Mouse (Mus musculus) kidney, postnatal 25 days (tissue): Measurements from ENCODE around the gene Mmd2.

Source experiments
- DNase-seq, 2 experiments: peaks; one replicate each; pipeline ENCODE4 v3.0.0; 2021; ENCODE audit warnings: mixed read lengths in 2 of 2

Gene Mmd2

GRCm38 (mm10) chr5:142608259-142608988, at the start of gene Mmd2:
Mmd2 (minus strand) TSS chr5:142608800.
- DNase-seq, result no peak

GRCm38 (mm10) chr5:142652266-142652665, 43.7 kb upstream of the Mmd2 start:
- DNase-seq, result peak; percentile 21 to 63

DNA sequence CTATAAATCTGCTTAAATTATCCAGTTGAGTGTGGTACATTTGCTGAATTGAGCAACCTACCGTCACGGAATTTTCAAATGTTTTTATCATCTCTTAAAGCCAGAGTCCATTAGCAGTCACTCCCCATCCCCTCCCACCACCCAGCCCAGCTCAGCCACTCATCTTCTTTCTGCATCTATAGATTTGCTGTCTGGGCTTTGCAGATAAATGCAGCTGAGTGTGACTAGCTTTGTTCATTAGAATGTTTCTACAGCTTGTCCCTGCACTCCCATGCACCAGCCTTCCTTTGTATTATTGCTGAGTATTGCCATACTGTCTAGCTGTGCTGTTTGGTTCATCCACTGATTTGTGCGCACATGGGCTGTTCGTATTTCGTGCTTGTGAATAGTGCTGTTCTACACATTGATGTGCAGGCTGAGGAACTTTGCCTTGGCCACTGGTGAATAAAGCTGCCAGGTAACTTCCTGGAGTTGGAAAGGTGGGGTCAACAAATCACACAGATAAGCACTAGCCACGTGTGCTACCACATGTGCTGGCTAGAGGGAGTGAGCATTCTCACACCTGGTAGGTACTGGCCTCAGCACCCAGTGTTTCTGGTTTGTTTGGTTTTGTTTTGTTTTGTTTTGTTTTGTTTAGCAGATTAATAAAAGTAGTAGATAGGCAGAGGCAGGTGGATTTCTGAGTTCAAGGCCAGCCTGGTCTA, 42.3 kb upstream of the Mmd2 start:
- no peak for DNase-seq

- DNase-seq, result no peak
Observed at GRCm38 (mm10) chr5:142650390-142650789, 41.8 kb upstream of the Mmd2 start.

- DNase-seq, result peak; percentile 10 to 63
Observed at GRCm38 (mm10) chr5:142649460-142650050, 41.0 kb upstream of the Mmd2 start.

- DNase-seq, result no peak
Observed at GRCm38 (mm10) chr5:142648162-142648561, 39.6 kb upstream of the Mmd2 start.

DNA sequence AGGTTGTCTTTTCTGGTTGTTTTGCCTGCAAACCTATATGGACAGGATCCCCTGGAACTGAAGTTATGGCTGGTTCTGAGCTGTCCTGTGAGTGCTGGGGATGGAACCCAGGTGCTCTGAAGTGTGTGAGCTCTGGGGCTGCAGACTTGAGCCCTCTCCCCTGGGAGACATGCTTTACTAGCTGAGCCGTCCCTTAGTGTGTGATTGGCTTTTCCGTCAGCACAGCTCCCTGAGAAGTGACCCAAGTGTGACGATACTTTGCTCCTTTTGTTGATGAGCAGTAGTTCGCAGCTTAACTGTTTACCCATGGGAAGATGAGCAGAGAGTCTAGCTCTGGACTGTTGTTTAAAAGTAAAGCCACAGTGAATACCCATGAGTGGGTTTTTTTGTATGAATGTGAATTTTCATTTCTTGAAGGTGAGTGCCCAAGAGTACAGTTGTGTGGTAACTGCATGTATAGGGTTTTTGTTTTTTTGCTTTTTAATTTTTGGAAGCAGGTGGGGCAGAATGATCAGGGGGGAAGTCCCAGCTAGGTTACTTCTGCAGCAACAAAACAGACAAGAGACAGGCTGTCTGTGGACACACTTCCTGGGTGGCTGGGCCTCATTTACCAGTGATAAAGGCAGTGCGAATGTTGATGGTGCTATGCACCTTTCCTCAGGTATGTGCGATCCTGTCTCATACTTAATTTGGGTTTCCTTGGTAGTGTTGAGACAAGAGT, 32.9 kb upstream of the Mmd2 start:
- DNase-seq, result peak; percentile 36 to 58

- peak; percentile 74 to 92 for DNase-seq
Observed at GRCm38 (mm10) chr5:142640088-142640487, 31.5 kb upstream of the Mmd2 start.

DNA sequence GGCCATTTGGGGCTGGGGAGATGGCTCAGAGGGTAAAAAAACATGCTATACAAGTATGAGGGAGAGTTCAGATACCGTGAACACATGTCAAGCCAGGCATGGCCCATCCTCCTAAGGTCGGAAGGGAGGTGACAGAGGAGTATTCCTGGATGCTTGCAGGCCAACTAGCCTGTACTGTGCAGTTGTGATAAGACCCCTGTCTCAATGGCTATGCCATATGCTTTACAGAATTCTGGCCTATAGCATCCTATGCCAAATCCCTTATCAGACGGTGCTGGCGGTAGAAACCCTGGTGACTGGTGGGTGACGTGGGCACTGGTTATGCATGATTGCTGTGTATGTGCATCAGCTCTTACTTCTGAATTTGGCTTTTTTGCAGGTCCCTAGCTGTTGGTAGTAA, 29.2 kb upstream of the Mmd2 start:
- DNase-seq, result no peak

DNA sequence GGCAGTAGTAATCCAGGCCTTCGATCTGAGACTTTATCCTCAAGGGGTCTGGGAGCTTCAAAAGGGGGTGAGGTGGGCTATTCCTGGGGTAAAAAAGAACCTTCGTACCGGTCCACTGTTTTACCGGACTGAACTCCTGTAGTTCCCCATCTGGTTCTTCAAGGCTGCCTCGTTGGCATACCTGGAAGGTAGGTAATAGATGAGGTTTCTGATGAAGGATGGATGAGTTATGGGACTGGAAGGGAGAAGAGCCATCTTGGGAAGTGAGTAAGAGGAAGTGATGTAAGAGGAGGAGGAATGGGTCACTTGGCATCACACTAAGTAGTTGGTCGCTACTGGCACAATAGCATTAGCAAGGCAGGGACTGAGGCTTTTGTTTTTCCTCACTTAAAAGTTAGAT, 21.6 kb upstream of the Mmd2 start:
- no peak for DNase-seq

DNA sequence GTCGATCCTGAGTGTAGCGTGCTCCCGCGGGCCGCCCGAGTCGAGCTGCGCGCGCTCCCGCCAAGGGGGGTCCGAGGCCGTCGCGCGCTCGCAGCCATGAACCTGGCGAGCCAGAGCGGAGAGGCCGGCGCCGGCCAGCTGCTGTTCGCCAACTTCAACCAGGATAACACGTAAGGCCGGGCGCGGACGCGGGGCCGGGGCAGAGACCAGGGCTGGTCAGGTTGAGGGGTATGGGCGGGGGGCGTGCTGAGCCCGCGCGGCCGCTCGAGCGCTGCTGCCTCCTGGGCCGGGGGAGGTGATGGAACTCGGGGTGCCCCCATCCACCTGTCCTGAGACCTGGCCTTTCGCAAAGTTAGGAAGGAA, 21.0 kb upstream of the Mmd2 start:
- DNase-seq, result no peak

- DNase-seq, result peak; percentile 98
Observed at GRCm38 (mm10) chr5:142628726-142629662, 20.4 kb upstream of the Mmd2 start.

GRCm38 (mm10) chr5:142627398-142627797, 18.8 kb upstream of the Mmd2 start, which contains the start of gene Wipi2:
Wipi2 (plus strand) TSS chr5:142627698.
- DNase-seq, result no peak

DNA sequence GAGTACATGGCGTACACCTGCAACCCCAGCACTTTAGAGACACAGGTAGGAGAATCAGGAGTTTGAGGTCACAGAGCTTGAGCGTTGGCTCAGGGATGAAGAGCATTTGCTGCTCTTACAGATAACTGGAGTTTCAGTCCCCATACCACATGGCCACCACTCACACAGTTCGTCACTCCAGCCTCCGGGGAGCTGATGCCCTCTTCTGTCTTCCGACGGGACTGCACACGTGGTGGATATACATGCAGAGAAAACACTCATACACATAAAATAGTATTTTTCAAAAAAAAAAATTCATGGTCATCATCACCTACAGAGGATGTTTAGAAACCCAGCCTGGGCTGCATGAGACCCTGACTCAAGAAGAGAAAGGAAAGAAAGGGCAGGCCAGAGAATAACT, 14.5 kb upstream of the Mmd2 start:
- no peak for DNase-seq

DNA sequence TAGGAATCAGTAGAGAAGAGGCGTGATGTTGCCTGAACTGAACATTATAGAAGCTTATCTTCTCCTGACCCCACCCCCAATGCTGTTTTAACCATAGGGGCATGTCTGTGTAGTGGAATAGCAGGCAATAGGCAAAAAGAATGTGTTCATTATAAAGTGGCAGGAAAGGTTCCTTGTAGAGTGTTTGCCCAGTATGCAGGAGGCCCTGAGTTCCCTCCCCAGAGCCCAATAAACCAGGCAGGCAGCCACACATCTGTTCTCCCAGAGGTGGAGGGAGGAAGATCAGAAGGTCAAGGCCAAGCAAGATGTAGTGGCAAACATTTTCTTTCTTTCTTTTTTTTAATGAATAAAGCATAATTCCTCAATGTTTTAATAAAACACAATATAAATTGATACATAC, 13.5 kb upstream of the Mmd2 start:
- DNase-seq, result no peak

GRCm38 (mm10) chr5:142621421-142621820, 12.8 kb upstream of the Mmd2 start:
- peak; percentile 24 to 68 for DNase-seq

- DNase-seq, result peak; percentile 62 to 70
Observed at GRCm38 (mm10) chr5:142619866-142620265, 11.3 kb upstream of the Mmd2 start.

DNA sequence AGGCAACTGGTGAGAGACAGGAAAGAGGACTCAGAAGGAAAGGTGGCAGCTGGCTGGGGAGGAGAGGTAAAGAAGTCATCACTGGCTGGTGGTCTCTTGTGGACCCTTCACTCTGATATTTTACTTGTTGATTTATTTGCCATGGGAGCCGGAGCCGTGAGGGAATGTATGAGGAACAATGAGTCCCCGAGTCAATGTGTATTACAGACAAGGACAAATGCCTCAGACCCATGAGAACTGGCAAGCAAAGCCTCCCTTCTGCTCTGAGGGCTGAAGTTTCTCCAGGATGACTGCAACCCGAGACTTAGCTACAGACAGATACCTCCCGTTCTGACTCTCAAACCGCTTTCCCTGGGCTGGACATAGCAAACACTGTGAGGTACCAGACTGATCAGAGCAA, 7.7 kb upstream of the Mmd2 start:
- DNase-seq, result no peak

DNA sequence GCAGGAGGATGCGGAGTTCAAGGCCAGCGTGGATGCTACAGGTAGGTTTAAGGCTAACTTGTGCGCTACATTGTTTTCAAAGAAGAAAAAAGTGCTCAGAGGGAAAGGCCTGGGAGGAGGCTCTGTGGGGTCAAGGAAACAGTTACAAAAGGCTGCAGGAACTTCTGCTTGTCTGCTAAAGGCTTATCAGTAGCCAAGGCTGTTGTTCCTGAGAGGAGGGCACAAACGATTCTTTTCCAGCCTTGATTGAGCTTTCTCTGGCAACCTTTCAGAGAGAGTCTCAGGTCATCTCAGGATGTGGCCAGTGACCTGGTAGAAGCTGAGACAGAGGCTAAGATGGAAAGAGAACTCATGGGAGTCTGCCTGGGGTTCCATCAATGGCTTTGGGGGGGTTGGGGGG, 7.0 kb upstream of the Mmd2 start:
- no peak for DNase-seq

DNA sequence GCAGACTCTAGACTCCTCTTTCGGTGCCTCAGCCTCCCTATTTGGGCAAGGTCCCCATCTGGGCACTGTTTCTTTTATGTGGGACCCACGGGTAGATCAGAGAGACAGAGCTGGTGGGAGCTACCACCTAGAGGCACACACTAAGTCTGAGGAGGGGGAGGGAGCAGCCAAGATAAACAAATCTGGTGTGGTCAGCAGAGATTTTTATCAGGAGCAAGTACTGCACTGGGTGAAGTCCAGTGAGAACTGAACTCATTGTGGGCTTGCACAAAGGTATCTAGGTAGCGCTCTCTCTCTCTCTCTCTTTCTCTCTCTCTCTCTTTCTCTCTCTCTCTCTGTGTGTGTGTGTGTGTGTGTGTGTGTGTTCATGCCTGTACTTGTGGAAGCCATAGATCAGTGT, 5.9 kb upstream of the Mmd2 start:
- no peak for DNase-seq

DNA sequence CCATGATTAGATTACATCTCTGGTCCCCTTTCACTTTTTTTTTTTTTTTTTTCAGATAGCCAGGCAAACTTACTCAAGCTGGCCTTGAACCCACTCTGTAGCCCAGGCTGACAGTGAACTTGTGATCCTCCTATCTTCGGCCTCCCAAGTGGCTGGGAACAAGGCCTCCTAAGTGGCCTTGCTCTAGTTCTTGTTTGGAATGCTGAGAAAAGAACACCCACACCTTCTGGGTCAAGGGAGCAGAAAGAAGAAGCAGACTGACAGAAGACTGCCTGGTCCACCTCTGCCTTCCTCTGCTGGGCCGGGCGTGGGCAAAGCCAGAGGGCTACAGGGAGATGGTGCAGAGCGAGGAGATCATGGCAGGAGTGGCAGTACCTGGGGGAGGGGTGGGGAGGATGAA, 1.8 kb upstream of the Mmd2 start:
- no peak for DNase-seq

GRCm38 (mm10) chr5:142608989-142609325, 357 bp upstream of the Mmd2 start:
- DNase-seq, result no peak
